Mouse (Mus musculus): ENCODE data around the gene Fbln5.
A peak's percentile ranks its signal among the peaks of the same experiment; 100 is the strongest.

Fbln5 gene

DNA sequence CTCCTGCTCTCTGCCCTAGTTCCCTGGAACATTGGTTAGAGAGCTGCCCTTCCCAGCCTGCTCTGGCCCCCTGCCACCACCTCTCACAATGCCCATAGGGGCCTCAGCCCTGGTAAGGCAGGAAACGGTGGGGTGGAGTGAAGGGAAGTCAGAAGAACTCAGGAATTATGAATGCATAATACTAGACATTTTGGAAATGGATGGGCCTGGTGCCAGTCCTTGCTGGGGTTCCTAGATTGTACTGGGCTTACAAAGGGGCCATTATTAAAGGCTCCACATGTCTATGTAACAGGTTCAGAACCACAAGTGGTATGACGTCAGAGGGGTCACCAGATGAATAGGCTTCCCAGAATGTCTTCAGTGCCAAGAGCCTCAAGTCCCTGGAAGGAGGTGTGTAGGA, 11.5 kb downstream of the Fbln5 start:
- no peak for DNase-seq (ENCODE audit: low read depth)

DNA sequence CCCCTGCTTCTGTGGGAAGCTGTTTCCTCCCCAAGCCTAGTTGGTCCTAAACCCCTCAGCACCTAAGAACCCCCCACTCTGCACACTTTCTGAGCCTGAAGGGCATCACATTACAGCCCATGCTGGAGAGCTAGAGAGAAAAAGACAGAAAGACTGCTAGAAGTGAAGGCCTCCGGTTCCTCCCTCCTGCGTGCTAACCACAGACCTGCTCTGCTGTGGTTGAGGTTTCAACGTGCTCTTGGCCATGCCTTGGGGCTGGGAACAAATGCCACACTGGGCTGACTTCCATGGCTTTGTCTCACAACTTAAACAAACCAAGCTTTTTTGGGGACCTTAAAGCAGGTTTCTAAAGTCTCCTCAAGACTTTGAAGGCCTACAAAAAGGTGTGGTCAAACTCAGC, 16.4 kb downstream of the Fbln5 start:
- no peak for DNase-seq (ENCODE audit: low read depth)

DNA sequence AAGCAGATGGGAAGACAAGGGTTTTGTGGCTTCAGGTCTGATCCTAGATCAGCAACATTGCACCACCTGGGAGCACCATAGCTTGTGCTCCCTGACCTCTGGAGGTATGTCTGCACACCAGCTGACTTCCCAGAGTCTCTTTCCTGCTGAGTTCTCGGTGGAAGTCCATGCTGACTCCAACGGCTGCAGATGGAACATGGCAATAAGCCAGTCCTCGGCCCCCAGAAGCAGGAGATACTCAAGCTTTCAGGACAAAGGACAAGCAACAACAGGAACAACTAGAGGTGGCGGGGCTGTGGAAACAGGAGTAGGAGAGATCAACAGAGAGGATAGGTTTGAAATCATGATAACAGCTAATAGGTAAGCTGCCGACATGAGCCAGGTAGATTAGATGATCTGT, 17.1 kb downstream of the Fbln5 start:
- no peak for DNase-seq (ENCODE audit: low read depth)

DNA sequence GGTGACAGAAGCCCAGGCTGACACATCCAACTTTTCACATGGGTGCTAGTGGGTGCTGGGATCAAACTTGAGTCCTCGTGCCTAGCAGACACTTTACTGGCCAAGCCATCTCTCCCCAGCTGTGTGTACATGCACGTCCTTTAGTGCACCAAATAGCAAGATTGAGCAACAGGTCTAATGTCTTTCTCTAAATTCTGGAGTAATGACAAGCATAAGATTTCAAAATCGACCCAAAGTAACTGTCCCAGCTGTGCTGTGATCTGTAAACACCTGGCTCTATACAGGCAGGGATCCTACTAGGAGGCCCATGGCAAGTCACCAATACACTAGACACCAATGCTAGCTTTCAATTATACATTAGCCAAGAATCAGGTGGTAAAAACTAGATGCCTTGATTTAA, 17.8 kb downstream of the Fbln5 start:
- no peak for DNase-seq (ENCODE audit: low read depth)

DNA sequence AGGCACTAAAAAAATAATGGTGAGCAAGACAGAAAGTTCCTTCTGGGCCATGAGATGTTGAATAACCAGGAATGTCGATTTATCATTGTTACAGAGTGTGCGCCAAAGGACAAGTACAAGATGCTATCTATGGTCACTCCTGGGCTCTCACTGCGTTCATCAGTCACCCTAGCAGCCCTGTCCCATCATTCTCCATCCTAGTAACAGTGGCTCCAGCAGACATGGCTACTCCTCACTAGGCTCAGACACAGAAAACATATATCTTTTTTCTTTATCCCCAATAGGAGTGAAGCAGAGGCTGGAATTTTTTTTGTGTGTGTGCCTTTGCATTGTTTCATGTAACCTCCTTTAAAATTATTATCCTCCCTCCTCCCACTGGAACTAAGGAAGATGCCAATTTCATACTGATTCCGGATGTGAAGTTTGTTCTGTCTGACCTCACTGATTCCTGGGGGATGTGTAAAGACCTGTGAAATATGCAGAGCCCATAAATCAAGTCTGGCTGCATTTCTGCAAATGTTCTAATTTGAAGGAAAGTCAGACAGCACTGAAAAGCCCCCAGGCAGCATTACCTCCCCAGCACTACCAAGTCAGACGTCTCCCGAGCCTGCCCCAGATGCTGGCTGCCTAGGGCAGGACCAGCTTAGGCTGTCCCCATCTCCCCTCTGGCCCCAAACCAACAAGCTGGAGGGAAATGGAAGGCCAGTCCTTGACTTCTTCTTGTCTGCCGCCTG, 20.5 kb downstream of the Fbln5 start:
- no peak for DNase-seq (ENCODE audit: low read depth)

DNA sequence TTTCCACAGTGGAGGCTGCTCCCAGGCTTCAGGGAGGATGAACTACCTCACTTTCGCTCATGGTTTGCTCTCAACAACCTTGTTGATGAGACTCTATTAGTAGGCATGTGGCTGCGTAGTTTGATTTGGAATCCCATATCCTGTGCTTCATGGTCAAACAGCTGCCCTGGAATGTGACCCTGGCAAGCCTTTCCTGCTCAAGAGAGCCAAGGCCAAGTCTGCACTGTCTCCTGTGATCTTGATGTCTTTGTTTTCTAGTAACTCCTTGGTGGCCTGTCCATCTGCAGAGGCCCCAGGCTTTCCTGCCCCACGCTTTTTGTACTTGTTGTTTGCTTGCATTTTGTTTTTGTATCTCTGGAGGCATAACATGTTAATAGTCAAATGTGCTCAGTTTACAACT, 24.4 kb downstream of the Fbln5 start:
- no peak for DNase-seq (ENCODE audit: low read depth)

DNA sequence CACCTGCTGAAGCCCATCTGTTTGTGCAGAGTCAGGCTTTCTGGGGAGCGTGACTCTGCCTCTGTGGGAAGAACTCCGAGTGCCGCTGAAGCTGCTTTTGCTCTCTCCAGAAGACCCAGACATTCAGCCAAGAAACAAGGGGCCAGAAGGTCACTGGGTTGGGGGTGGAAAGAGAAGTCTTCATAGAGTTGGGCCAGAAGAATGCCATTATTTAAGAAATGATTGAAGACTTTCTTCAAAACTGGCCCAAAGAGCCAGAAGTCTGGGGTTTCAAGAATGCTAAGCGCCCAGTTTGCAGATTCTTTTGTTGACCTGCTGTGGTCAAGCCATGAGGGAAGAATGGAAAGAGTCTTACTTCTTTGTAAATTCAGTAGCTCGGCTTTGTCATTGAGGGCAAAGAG, 25.6 kb downstream of the Fbln5 start:
- DNase-seq (ENCODE audit: low read depth), result no peak

DNA sequence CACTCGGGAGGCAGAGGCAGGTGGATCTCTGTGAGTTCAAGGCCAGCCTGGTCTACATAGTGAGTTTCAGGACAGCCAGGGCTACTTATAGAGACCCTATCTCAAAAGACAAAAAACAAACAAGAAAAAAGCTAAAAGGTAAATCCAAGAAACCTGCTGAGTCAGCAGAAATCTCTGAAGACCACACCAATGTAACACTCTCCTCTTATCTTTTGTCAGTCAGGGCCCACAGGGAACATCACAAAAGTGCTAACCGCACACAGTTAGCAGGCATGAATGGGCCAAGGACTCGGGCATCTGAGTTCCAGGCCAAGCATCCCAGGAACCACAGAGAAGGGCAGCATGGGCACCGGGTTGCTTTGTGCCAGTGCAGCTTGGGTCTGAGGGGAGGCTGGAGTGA, 26.2 kb downstream of the Fbln5 start:
- no peak for DNase-seq (ENCODE audit: low read depth)

DNA sequence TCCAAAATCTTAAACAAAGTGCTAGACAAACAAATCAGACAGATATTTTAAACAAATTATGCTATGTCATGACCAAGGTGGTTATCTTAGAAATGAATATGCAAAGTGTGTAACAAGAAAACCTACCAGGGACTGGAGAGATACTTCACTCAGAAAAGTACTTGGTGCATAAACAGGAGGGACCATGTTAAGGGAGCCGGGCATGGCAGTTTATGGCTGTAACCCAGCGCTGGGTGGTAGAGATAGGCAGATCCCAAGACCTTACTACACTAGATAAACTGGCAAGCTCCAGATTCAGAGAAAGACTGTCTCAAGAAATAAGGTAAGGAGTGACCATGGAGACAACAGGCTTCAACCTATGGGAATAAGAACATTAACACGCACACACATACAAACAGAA, 29.1 kb downstream of the Fbln5 start:
- DNase-seq (ENCODE audit: low read depth), result no peak

DNA sequence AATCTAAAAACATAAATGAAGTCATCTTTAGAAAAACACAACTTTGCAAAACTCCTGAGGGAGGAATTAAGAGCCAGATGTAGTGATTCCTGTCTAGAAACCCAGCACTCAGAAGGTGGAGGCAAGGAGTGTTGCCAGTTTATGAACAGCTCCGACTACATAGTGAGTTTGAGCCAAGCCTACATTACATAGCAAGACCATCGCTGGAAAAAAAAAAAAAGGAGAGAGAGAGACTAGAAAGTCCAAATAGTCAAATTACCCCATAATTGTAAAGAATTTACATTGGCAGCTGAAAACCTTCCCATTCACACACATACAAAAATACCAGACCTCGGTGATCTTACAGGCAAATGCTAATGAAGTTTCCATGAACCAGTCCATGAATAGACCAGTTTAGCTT, 29.6 kb downstream of the Fbln5 start:
- no peak for DNase-seq (ENCODE audit: low read depth)

DNA sequence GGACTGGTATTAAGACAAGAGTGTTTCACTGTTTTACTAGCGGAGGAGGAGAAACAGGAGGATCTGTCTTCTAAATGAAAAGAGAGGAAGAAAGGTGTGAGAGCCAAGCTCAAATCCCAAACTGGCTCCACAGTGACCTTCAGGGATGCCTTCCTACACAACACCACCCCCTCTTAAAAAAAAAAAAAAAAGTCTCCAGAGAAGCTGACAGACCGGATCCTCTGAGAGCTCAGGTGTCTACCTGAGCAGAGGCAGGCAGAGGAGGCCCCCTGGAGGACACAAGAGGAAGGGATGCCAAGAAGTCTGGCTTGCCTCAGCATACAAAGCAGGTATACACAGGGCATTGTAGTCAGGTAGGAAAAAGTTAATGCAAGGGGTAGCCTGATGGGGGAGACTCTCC, 36.1 kb downstream of the Fbln5 start:
- DNase-seq (ENCODE audit: low read depth), result no peak

DNA sequence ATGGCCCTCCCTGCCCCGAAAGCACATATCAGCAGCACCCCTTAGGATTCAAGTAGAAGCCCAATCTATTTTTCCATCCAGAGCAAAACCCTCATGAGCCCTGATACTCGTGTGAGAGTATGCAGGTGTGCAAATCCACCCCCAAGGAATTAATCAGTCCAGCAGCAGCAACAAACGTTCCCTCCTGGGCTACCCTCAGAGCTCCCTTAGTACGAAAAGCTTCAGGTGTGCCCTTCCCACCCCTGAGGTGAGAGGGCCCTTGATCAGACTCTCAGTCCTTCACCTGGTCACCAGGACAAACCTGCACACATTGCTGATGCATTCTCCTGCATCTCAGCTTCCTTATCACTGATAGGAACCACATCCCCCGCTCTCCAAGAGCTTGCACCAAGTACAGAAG, 37.9 kb downstream of the Fbln5 start:
- no peak for DNase-seq (ENCODE audit: low read depth)

DNA sequence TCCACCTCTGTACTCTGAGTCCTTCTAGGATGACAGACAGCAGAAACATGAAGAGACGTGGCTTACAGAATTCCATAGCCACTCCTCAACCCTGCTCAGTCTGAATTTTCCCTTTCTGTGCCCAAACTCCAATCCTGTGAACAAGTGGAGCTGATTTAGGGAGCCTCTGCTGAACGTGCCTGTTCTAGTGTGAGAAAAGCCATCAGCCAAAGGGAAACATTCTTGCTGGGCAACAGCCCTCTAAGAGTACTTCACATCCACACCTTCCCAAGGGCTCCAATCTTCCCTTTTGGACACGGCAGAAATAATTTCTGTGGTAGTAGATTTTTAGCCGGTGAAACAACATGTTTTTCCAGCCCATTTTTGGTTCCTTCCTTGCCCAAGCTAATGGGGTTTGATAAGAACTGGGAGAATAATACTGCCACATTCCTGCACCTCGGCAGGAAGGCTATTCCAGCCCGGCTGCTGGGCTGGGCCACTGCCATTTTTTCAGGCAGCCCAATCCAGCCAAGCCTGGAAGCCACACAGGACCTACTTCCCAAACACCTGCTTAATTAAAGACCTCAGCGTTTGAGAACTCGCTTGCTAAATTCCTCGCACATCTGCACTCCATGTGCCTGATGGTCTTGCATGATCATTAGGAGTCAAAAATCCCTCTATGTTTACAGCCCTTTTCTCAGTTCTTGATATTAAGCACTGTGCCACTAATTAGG, 41.1 kb downstream of the Fbln5 start:
- no peak for DNase-seq (ENCODE audit: low read depth)

DNA sequence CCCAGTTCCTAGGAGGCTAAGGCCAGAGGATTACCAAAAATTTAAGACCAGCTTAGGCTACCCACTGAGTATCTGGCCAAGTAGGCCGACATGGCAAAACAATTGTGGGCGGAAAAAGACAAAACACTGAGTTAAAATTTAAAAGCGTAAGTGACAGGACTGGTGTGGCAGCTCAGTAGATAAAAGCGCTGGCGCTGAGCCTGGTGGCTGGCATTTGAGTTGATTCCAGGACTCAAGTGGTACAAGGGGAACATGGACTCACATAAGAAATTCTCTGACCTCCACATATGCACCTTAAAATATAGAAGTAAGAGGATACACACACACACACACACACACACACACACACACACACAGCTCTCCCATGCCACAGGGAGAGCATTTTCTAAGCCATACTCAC, 42.5 kb downstream of the Fbln5 start:
- DNase-seq (ENCODE audit: low read depth), result no peak

DNA sequence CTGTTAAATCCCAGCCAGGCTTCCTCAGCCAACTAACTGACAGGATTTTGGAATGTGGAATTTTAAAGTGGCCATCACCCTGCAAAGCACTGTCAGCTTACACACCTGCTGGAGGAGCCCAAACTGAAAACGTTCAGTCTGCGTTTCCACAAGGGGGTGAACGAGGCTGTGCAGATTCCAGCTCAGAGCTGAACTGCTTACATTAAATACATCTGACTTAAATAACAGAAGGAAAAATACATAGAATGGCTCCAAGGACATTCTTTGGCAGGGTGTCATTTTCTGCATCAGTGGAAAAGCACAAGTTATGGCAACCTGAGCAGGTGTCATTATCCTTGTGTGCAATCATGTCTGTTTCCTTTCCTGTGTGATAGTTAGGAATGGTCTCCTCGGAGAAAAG, 44.7 kb downstream of the Fbln5 start:
- no peak for DNase-seq (ENCODE audit: low read depth)

DNA sequence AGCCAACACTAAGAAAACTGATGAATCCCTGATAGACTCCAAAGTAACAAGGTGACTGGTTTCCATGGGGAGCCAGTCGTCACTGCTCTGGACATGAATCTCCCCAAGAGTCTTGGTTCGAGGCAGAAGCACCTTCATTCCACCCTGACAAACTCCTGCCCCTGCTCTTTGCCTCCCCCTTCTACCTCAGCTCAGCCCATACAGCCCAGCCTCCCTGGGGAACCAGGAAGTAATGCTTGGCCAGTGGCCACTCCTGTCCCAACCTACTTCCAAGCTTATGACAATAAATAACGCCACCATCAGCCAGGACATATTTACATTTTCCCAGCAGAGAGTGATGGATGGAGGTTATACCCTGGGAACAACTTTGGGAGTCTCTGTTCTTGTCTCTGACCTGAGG, 45.9 kb downstream of the Fbln5 start:
- no peak for DNase-seq (ENCODE audit: low read depth)

DNA sequence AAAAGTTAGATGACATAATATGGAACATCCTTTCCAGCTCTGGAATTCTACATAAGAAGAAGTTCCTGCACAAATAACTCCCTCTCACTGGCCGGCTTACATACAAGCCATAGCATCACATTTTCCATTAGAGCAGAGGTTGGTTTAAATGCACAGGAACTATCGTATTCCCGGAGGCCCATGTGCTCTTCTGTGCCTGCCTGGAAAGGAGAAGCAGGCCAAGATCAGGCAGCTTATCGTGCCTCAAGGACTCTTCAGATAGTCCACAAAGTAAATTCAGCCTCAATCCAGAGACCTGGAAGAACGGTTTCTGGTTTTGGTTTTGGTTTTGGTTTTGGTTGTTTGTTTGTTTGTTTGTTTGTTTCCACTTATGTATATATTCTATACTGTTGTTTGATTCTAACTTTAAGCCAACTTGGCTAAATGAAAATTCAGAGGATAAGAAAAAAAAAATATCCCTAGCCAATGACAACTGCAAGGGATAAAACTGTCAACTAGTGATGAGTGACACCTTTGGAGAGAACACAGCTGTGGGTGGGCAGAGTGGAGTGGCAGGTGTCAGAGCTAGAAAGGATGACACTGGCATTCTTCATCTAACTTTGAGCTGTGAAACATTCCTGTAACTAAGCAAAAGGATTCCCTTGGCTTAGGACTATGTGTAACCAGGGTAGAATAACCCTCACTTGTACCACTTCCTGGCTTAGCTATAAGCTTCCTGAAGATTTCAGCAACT, 48.4 kb downstream of the Fbln5 start:
- DNase-seq (ENCODE audit: low read depth), result no peak

DNA sequence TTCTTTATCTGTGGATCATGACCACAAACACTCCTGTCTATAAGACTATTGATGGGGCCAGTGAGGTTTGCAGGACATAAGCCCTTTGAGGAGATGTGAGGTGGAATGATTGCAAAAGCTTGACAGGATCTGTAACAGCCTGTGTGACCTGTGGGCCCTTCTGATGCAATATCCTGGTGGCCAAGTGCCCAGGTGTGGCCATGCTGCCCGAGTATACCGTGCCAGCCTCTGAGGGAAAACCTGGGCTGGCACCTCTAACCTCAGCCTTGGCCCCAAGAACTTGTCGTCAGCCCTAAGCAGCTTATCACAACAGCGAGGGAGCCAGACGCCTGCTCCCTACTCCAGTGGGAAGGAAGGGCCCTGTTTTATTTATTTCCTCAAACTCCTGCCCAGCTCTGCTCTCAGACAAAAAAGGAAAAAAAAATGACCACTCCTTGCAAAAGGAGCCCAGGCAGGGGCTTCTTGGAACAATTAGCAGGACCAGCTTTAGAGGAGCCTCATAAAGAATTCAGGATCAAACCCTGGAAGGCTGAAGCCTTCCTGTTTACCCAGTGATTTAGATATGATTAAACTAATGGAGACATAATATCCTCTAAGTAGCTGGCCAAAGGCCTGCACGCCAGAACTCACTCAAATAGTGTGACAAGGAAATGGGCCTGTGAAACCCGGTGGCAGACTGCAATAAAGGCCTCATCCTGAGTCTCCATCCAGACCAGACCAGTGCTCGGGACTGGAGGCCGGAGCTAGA, 51.4 kb downstream of the Fbln5 start:
- DNase-seq (ENCODE audit: low read depth), result no peak

DNA sequence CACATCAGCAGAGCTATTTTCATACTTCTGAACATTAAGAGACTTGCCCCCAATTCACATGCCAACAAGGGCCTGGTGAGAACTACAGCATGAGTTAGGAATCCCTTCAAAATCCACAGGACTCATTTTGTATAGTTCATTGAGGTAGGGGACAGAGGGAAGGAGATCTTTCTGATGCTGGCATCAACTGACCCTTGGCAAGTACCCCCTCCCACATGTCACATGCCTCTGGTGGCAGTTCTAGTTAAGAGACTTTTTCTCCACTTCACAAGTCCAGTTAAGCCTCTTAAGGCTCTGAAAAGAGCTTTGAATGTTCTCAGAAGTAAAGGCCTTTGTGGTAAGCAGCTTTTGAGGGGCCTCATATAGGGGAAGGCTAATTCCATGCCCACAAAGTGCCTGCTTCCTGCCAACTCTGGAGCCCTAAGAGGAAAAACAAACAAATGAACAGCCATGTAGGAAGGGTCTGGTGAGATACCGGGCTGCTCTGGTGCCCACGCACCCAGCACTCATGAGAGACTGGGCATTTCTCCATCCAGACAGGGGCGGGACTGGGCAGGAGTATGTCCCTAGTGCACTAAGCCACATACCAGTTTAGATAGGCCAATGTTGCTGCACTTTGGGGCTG, 52.5 kb downstream of the Fbln5 start:
- DNase-seq (ENCODE audit: low read depth), result peak; percentile 13

DNA sequence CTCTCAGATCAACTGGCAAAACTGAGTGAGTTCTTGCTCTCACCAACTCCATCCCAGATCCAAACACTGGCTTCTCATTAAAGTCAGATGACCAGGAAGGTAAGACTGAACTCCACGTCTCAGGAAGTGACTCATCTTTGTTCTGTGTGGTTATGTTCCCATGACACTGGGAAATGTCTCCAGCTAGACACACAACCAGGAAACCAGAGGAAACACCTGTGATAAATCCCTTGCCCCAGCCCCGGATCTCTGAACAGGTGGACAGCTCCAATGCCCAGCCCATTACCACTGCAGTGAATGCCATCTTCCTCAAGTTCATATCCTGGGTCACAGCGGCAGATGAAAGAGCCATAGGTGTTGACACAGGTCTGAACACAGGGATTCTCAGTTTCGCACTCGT, 54.0 kb downstream of the Fbln5 start:
- peak; percentile 16 for DNase-seq (ENCODE audit: low read depth)

DNA sequence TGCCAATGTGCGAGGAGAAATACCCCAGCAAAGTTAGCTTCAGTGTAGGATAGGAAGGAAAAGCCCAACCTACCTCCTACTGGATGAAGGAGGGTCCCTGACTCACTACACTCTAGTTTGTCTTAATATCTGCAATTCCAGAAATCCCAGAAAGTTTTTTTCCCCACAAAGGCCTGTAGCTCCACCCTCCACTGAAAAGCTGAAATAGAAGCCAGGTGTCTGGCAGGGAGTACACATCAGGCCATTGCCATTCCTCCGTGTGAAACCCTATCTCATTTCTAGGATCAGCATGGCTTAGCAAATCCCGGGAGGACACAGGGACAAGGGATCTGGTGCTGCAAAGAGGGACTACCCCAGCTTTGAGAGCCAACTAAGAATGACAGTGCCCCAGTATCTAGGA, 55.8 kb downstream of the Fbln5 start:
- DNase-seq (ENCODE audit: low read depth), result no peak

DNA sequence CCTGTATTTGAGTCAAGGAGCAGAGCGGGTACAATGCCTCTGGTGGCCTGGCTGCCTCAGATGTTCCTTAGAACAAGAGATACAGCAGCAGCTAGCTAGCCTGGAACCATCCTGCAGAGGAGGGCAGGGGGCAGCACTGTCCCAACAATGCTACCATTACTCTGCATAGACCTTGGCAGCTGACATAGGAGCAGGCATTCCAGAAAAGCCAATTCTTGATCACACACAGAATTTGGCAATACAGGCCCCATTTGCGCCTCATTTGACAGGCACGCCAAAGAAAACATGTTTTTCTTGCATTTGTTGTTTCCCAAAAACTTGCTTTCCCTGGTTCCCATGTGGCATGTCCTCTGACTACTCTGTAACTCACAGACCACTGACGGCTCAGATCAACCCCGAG, 56.8 kb downstream of the Fbln5 start:
- DNase-seq (ENCODE audit: low read depth), result no peak
